In genomic region chr13:99238217-99239160, GRCm38 (mm10) we compare ENCODE assay signal across 8 mouse cellular contexts. TPM values are rescaled to one million over a fixed set of nuclear protein-coding genes. Genes with fewer than 3 reads are reported as not detected.
DNase-seq lines count a peak whose midpoint lies in the region; ATAC-seq and TF ChIP-seq lines count a peak whose summit lies in the region.

No protein-coding gene starts in this region.

- H3K36me3 ChIP-seq in intestine, embryonic 15.5 days, result no peaks in the 10 kb centered on the region
- H3K36me3 ChIP-seq in liver, adult 2 months (ENCODE audit: control insufficient read depth, insufficient read depth, low read length), result no peaks in the 10 kb centered on the region
- no peaks in the 10 kb centered on the region for H3K36me3 ChIP-seq in neural tube, embryonic 15.5 days

- H3K79me2 ChIP-seq in liver, adult 2 months (ENCODE audit: control insufficient read depth, insufficient read depth, low read length), result no peaks in the 10 kb centered on the region

- peaks cover 23% of the 10 kb centered on the region for H3K4me1 ChIP-seq in intestine, embryonic 15.5 days (replicated peaks)
- H3K4me1 ChIP-seq in liver, adult 2 months (ENCODE audit: control insufficient read depth, insufficient read depth, low read length), result peaks cover 2% of the 10 kb centered on the region
- peaks cover 14% of the 10 kb centered on the region for H3K4me1 ChIP-seq in neural tube, embryonic 15.5 days

- peak; percentile 71 for ATAC-seq in intestine, embryonic 15.5 days
- no peak for ATAC-seq in neural tube, embryonic 15.5 days (ENCODE audit: low FRiP score)

- no peak overlapping the region for H3K9ac ChIP-seq in intestine, embryonic 15.5 days
- H3K9ac ChIP-seq in liver, adult 2 months (ENCODE audit: low read depth, low read length), result no peak overlapping the region
- no peak overlapping the region for H3K9ac ChIP-seq in neural tube, embryonic 15.5 days (replicated peaks)

- TF ChIP-seq CTCF in liver, adult 2 months (IDR thresholded peaks at IDR 0.05; ENCODE audit: low read depth, low read length), result no peak

- DNase-seq in 3T3-L1 (ENCODE audit: low read depth, low spot score), result peak; percentile 85
- DNase-seq in adipocyte (ENCODE audit: low spot score), result peak; percentile 24
- peak; percentile 51 to 75 for DNase-seq in gastrocnemius, postnatal 36 days
- DNase-seq in liver, adult 2 months (ENCODE audit: extremely low read depth, low read depth, low spot score), result peak; percentile 25
- no peak for DNase-seq in T-cell, adult 2 months (ENCODE audit: low spot score)
- no peak for DNase-seq in thymus, postnatal 25 days

- H3K27ac ChIP-seq in intestine, embryonic 15.5 days, result peak overlapping the region; percentile 91
- peak overlapping the region; percentile 91 for H3K27ac ChIP-seq in liver, adult 2 months (replicated peaks; ENCODE audit: insufficient read depth, low read depth, low read length)
- H3K27ac ChIP-seq in neural tube, embryonic 15.5 days (replicated peaks), result peak overlapping the region; percentile 66

- no peaks in the 10 kb centered on the region for H3K9me3 ChIP-seq in intestine, embryonic 15.5 days
- no peaks in the 10 kb centered on the region for H3K9me3 ChIP-seq in neural tube, embryonic 15.5 days (replicated peaks)

- 37% methylated on average over 10 of the region's 10 CpGs for WGBS in intestine, embryonic 15.5 days
- WGBS in liver, adult 2 months, result 68% methylated on average over 10 of the region's 10 CpGs
- WGBS in neural tube, embryonic 15.5 days, result 62% methylated on average over 10 of the region's 10 CpGs

- intact Hi-C loops in gastrocnemius, postnatal 36 days (cut with DNase I), result no loop called here

- no peaks in the 10 kb centered on the region for H3K27me3 ChIP-seq in intestine, embryonic 15.5 days (replicated peaks)
- H3K27me3 ChIP-seq in liver, adult 2 months (ENCODE audit: control insufficient read depth, insufficient read depth, low read length), result no peaks in the 10 kb centered on the region
- H3K27me3 ChIP-seq in neural tube, embryonic 15.5 days (replicated peaks), result no peaks in the 10 kb centered on the region

- H3K4me3 ChIP-seq in intestine, embryonic 15.5 days (replicated peaks), result no peak overlapping the region
- no peak overlapping the region for H3K4me3 ChIP-seq in liver, adult 2 months (ENCODE audit: insufficient read depth, low read depth, low read length)
- no peak overlapping the region for H3K4me3 ChIP-seq in neural tube, embryonic 15.5 days (replicated peaks)

- H3K4me2 ChIP-seq in intestine, embryonic 15.5 days (replicated peaks), result peak overlapping the region; percentile 18; the same call in 1 of the 2 replicates
- H3K4me2 ChIP-seq in neural tube, embryonic 15.5 days, result no peak overlapping the region

- no peak for TF ChIP-seq POLR2A in liver, adult 2 months (IDR thresholded peaks at IDR 0.05; ENCODE audit: extremely low read depth, insufficient read depth, low read length)

RNA-seq across cellular contexts. Expression of gene Zfp366, which starts 53.9 kb away (rescaled TPM):
- total RNA-seq in gastrocnemius, postnatal 36 days (2021), result 1 to 10 TPM; 2.8 to 3.8 TPM
- 0.48 and 0.49 TPM in 2 replicates for polyA plus RNA-seq in intestine, embryonic 15.5 days (2015; fragmentation: Nextera tagmentation; extraction: Ambion mirVana)
- 0.74 and 1.1 TPM in 2 replicates for total RNA-seq in liver, adult 2 months (2014; rRNA removed)
- 0.47 and 0.56 TPM in 2 replicates for polyA plus RNA-seq in liver, adult 2 months (2012; rRNA removed)
- 0.87 and 0.89 TPM in 2 replicates for polyA plus RNA-seq in neural tube, embryonic 15.5 days (2015; fragmentation: Nextera tagmentation; extraction: Ambion mirVana)

Comparison
In these comparisons a context has a peak if more than half of its experiments do, and no peak if none do; other contexts are left out.
1. DNase-seq: peak in 3T3-L1 (single experiment), adipocyte (single experiment), gastrocnemius, postnatal 36 days (2 of 2) and liver, adult 2 months (single experiment); none in T-cell, adult 2 months (single experiment) and thymus, postnatal 25 days (single experiment).
2. Peak in every context shown above with its lines, with median percentiles within 50 percentile points of each other: H3K27ac ChIP-seq.